Mouse (Mus musculus) midbrain, embryonic 13.5 days (tissue): ENCODE measurements at regions not wholly inside any gene's neighbourhood (a gene's known extent, or its start where the extent isn't known, plus 50 kb on each side); places are given as distances from the start of the nearest gene placed in this dataset.

ENCODE experiments used
- ATAC-seq: fragments of 200-750 bp; cut with Nextera tagmentation; 2 replicates; pipeline ENCODE4 v1.8.0; 2017; ENCODE audit warnings: mild to moderate bottlenecking, moderate TSS enrichment, moderate library complexity
- H3K27ac ChIP-seq: fragments of 300-500 bp; sonication (generic); 2 replicates; pipeline ENCODE4 v1.5.1; 2015; ENCODE audit warnings: inconsistent platforms, mild to moderate bottlenecking, moderate library complexity
- H3K27me3 ChIP-seq: fragments of 300-500 bp; sonication (generic); 2 replicates; pipeline ENCODE4 v1.6.1; 2015; ENCODE audit warnings: mild to moderate bottlenecking, inconsistent platforms
- H3K36me3 ChIP-seq: fragments of 300-500 bp; sonication (generic); 2 replicates; pipeline ENCODE4 v1.6.1; 2015; ENCODE audit warnings: mild to moderate bottlenecking, inconsistent platforms
- H3K4me1 ChIP-seq: fragments of 300-500 bp; sonication (generic); replicated peaks from 2 replicates; pipeline ENCODE4 v1.6.1; 2015; ENCODE audit warnings: inconsistent platforms
- H3K4me2 ChIP-seq: fragments of 300-500 bp; sonication (generic); replicated peaks from 2 replicates; pipeline ENCODE4 v1.6.1; 2015; ENCODE audit warnings: moderate library complexity, mild to moderate bottlenecking, inconsistent platforms
- H3K4me3 ChIP-seq: fragments of 300-500 bp; sonication (generic); replicated peaks from 2 replicates; pipeline ENCODE4 v1.5.1; 2015; ENCODE audit warnings: mild to moderate bottlenecking, inconsistent platforms
- H3K9ac ChIP-seq: fragments of 300-500 bp; sonication (generic); replicated peaks from 2 replicates; pipeline ENCODE4 v1.6.1; 2015; ENCODE audit warnings: mild to moderate bottlenecking, inconsistent platforms
- H3K9me3 ChIP-seq: fragments of 300-500 bp; sonication (generic); 2 replicates; pipeline ENCODE4 v1.6.1; 2016; ENCODE audit warnings: mild to moderate bottlenecking, inconsistent platforms
- WGBS: fragments of 180-500 bp; shearing (Covaris S2); methylation state at CpG from one replicate; pipeline ENCODE4 v1.1.7; 2015; 5-methylcytosine and 5-hydroxymethylcytosine counted together

DNA sequence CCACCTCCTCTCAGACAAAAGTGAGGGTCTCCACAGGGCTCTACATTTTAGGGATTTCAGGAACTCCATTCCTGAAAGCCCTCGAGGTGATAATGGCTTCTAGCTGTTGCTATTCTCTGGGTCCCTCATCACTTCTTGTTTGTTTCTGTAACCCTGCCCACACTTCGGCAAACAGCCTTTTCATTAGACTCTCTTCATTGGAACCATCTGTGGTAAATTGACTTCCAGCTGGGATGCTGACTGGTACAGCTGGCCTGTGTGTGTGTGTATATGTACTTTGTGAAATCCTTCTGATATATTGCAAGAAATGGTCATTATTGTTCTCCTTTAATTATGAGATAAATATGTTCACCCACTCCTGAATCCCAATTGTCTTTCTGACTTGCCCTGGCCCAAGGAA lies 50.3 kb downstream of the Gm10192 start:
- Histone ChIP-seq H3K27ac (no peak overlapping the region), H3K4me2 (no peak overlapping the region), H3K4me3 (no peak overlapping the region), H3K27me3 (no peaks in the 10 kb centered on the region), H3K36me3 (no peaks in the 10 kb centered on the region), H3K9ac (no peak overlapping the region), H3K9me3 (no peaks in the 10 kb centered on the region), H3K4me1 (no peaks in the 10 kb centered on the region)
- no peak for ATAC-seq
- 62% methylated on average over 2 of the region's 2 CpGs for WGBS

DNA sequence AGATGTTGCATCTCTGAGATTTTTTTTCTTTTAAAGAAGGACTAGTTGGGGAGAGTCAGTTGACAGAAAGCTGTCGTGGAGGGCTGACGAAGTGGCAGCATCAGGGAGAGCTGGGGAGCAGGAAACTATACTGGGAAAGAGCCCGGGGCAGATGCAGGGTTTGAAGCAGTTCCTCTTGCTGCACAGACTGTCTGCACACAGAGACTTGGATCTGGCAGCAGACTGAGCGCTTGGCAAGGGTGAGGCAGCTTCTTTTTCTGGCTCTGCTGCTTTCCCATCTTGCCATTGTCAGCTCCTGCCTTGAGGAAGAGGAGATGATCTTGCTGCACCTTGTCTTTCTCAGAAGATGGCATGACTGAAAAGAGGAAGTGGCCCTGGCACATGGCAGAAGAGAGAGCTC lies 55.2 kb downstream of the Gm10192 start:
- 66% methylated on average over 4 of the region's 4 CpGs for WGBS
- Histone ChIP-seq H3K36me3 (no peaks in the 10 kb centered on the region), H3K27me3 (no peaks in the 10 kb centered on the region), H3K4me1 (no peaks in the 10 kb centered on the region), H3K9me3 (no peaks in the 10 kb centered on the region), H3K4me2 (no peak overlapping the region), H3K9ac (no peak overlapping the region), H3K4me3 (no peak overlapping the region), H3K27ac (no peak overlapping the region)
- no peak for ATAC-seq

DNA sequence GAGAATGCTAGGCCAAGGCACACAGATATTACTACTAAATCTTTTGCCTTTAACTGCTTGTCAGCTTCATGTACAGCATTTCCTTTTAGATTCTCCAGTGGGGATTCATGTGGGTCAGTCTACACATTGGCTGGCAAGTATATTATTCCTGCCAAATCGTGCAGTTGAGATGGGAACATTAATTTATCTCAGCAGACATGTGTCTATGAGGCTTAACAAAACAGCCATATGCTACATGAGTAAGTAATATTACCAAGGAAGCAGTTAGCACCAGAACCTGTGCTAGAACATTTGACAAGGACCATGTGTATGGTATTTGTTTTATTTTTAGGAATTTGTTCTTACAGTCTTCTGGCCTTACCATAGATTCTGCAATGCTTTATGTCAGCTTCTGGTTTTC lies 59.1 kb downstream of the Gm10192 start:
- Histone ChIP-seq H3K36me3 (no peaks in the 10 kb centered on the region), H3K4me2 (no peak overlapping the region), H3K27ac (no peak overlapping the region), H3K27me3 (no peaks in the 10 kb centered on the region), H3K9ac (no peak overlapping the region), H3K4me1 (no peaks in the 10 kb centered on the region), H3K9me3 (no peaks in the 10 kb centered on the region), H3K4me3 (no peak overlapping the region)
- ATAC-seq, result no peak
- 77% methylated on average over 1 of the region's 1 CpGs for WGBS

DNA sequence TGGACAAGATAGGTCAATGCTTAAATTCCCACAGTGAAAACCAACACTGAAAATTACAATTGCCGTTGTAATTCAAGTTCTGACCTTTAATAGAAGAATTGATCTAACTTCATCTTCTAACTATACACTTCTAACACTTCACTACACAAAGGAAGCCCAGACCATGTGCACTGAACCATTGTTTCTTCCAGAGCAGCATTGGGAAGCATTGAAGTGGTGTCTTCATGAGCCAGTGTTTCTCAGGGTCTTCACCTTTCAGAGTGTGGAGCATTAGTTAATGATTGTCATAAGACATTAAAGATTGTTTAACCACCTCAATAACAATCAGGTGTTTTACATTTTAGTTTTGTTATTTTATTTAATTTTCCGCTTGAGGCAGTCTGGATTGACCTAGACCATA lies 61.0 kb downstream of the Gm10192 start:
- Histone ChIP-seq H3K4me2 (no peak overlapping the region), H3K9ac (no peak overlapping the region), H3K4me1 (no peaks in the 10 kb centered on the region), H3K4me3 (no peak overlapping the region), H3K27me3 (no peaks in the 10 kb centered on the region), H3K36me3 (no peaks in the 10 kb centered on the region), H3K9me3 (no peaks in the 10 kb centered on the region), H3K27ac (no peak overlapping the region)
- 93% methylated on average over 2 of the region's 2 CpGs for WGBS
- no peak for ATAC-seq

DNA sequence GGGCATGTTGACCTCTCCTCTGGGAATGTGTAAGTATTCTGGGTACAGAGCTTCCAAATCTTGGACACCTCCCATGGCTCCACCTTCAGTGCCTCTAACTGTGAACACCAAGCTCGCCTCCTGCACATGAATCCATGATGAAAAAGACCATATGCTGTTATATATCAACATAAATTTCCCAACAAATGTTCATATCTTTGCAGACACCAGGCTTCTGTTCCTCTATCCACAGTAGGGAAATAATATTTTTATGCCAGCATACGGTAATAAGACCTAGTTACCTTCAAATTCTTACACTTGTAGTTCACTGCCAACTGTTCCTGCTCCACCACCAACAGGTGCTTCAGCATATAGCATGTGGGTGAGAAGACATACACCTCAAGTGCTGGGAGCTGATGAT lies 63.5 kb downstream of the Gm10192 start:
- no peak for ATAC-seq
- Histone ChIP-seq H3K9ac (no peak overlapping the region), H3K4me3 (no peak overlapping the region), H3K27ac (no peak overlapping the region), H3K4me2 (no peak overlapping the region), H3K4me1 (no peaks in the 10 kb centered on the region), H3K9me3 (no peaks in the 10 kb centered on the region), H3K27me3 (no peaks in the 10 kb centered on the region), H3K36me3 (no peaks in the 10 kb centered on the region)
- 87% methylated on average over 2 of the region's 2 CpGs for WGBS

DNA sequence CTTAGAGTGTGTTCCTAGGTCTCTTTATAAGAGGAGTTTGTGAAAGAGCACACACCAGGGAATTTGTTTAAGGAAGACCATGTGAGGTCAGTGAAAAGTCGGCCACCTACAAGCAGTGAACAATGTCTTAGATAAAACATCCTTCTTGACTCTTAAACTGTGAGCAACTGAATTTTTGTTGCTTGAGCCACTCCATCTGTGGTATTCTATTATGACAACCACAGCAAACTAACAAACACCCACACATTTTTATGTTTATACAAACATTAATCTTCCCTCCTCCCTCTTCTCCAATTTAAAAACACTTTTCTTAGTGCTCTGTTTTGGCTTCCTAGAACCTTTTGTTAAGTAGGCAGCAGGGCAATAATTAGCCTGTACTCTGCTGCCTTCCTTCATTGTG lies 66.0 kb downstream of the Gm10192 start:
- no peak overlapping the region for H3K4me2 ChIP-seq
- 69% methylated on average over 1 of the region's 1 CpGs for whole genome bisulfite sequencing
- no peak overlapping the region for H3K9ac ChIP-seq
- no peaks in the 10 kb centered on the region for H3K36me3 ChIP-seq
- no peak overlapping the region for H3K4me3 ChIP-seq
- no peaks in the 10 kb centered on the region for H3K9me3 ChIP-seq
- no peaks in the 10 kb centered on the region for H3K4me1 ChIP-seq
- H3K27me3 ChIP-seq, result no peaks in the 10 kb centered on the region
- no peak for ATAC-seq
- H3K27ac ChIP-seq, result no peak overlapping the region

DNA sequence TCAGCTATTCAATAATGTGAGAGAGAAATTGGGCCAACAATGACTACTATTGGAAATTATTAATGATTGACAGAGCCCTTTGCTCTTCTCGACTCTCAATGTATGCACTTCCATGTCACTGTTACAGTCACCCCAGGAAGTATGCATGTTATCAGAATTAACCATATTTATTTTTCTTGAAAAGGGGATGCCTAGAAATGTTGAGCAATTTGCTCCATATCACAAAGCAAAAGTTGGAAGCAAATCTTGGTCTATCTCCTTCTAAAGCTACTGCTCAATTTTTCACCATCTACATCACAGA lies 80.3 kb downstream of the Gm10192 start:
- Histone ChIP-seq H3K9me3 (no peaks in the 10 kb centered on the region), H3K4me2 (no peak overlapping the region), H3K9ac (no peak overlapping the region), H3K4me3 (no peak overlapping the region), H3K4me1 (no peaks in the 10 kb centered on the region; the same call in 1 of the 2 replicates), H3K27ac (no peak overlapping the region), H3K27me3 (no peaks in the 10 kb centered on the region), H3K36me3 (no peaks in the 10 kb centered on the region)
- 67% methylated on average over 1 of the region's 1 CpGs for WGBS
- no peak for ATAC-seq

DNA sequence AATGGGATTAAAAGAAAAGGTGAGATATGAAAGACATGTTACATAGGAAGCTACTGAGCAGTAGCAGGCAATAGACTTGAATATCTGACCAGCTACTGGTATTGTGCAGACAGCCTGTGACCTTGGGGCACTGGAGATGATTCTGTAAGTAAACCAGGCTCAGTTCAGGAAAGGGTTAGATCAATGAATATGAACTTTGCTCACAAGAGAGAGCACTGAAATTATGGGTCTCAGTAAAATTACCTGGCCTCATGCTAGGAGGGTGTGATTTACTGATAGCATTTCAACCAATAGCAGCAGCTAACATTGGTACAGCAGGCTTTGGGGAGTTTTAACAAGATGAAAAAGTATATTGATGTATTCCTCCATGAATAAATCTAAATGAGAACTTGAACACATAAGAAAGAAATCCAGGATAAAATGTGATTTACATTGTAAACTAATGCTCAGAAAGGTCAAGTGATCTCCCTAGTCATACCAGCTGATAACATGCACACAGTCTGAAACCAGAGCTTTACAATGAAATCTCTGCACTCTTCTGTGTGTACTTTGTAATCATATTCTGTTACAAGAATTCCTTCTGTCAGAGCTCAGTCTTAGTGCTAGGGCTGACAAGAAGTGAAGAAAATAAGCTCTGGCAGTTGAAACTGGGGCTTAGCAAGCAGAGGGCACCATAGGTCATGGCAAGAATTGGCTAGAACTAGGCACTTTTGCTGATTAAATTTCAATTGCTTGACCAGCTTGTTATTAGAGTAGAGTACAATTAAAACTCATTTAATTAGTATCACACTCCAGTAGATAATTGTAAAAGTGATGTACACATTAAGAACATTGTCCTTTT lies 80.8 kb downstream of the Gm10192 start:
- H3K9me3 ChIP-seq, result no peaks in the 10 kb centered on the region
- H3K27ac ChIP-seq, result no peak overlapping the region
- no peak overlapping the region for H3K4me2 ChIP-seq
- H3K27me3 ChIP-seq, result no peaks in the 10 kb centered on the region
- H3K9ac ChIP-seq, result no peak overlapping the region
- no peaks in the 10 kb centered on the region; the same call in 1 of the 2 replicates for H3K4me1 ChIP-seq
- ATAC-seq, result no peak
- no peaks in the 10 kb centered on the region for H3K36me3 ChIP-seq
- no peak overlapping the region for H3K4me3 ChIP-seq

DNA sequence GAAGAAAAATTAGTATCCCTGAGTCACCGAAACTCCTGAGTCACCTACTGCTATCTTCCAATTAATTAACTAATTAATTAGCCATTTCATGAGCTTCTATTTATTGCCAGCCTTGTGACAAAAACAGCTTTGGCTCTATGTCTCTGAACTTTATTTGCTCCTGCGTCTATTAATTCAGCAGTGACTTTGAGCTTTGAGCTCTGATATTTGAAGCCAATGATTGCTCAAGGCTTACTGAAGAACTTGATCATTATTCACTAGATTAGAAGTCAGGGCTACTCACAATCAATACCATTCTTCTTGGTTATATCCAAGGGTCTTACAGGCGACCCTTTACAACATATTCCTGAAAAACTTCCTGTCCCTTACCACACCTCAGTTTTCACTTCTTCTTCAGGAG lies 83.2 kb downstream of the Gm10192 start:
- Histone ChIP-seq H3K9me3 (no peaks in the 10 kb centered on the region), H3K27me3 (no peaks in the 10 kb centered on the region), H3K9ac (no peak overlapping the region), H3K4me1 (no peaks in the 10 kb centered on the region; the same call in 1 of the 2 replicates), H3K36me3 (no peaks in the 10 kb centered on the region), H3K4me2 (no peak overlapping the region), H3K27ac (no peak overlapping the region), H3K4me3 (no peak overlapping the region)
- WGBS, result 82% methylated on average over 3 of the region's 3 CpGs
- no peak for ATAC-seq

DNA sequence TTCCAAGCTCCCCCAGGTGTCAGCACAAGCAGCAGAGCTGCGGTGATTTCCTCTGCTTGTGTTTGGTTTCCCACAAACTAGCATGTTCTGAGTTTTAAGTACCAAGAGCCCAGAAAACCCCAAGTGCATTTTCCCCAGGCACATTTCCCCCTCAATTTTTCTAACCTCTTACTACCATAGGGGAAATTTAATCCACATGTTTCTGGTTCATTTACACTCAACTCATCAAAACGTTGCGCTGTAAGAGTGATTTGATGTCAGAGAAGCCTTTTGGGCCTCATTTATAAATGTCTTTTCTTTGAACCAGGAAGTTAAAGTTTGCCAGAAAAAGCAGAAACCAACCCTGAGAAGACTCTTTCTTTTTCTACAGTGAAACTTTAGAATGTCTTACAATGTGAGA lies 89.4 kb downstream of the Gm10192 start:
- H3K4me1 ChIP-seq, result no peaks in the 10 kb centered on the region
- H3K9ac ChIP-seq, result no peak overlapping the region
- no peak overlapping the region for H3K4me2 ChIP-seq
- H3K4me3 ChIP-seq, result no peak overlapping the region
- H3K36me3 ChIP-seq, result no peaks in the 10 kb centered on the region
- ATAC-seq, result no peak
- no peaks in the 10 kb centered on the region for H3K27me3 ChIP-seq
- WGBS, result 89% methylated on average over 3 of the region's 3 CpGs
- no peak overlapping the region for H3K27ac ChIP-seq
- H3K9me3 ChIP-seq, result no peaks in the 10 kb centered on the region

DNA sequence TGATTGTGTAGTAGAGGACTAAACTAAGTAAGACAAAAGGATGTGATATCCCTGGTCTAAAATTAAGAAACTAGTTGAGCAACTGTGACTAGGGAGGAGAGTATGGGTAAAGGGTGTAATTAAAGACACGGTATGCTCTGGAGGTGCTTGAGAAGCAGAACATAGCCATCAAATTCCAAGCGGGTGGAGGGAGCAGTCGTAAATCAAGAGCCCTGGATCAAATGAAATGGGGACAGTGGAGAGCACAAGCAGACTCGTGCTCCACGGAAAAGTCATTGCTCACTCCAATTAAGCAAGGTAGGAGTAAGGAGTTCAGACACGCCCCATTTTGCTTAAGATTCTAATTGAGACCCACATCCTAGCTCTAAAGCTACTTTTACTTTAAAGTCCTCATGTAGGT lies 132.2 kb downstream of the Gm10192 start:
- 88% methylated on average over 6 of the region's 6 CpGs for WGBS
- no peaks in the 10 kb centered on the region for H3K4me1 ChIP-seq
- no peak overlapping the region for H3K27ac ChIP-seq
- H3K9ac ChIP-seq, result no peak overlapping the region
- no peak overlapping the region for H3K4me2 ChIP-seq
- H3K27me3 ChIP-seq, result no peaks in the 10 kb centered on the region
- H3K4me3 ChIP-seq, result no peak overlapping the region
- ATAC-seq, result no peak
- H3K36me3 ChIP-seq, result no peaks in the 10 kb centered on the region
- H3K9me3 ChIP-seq, result no peaks in the 10 kb centered on the region

DNA sequence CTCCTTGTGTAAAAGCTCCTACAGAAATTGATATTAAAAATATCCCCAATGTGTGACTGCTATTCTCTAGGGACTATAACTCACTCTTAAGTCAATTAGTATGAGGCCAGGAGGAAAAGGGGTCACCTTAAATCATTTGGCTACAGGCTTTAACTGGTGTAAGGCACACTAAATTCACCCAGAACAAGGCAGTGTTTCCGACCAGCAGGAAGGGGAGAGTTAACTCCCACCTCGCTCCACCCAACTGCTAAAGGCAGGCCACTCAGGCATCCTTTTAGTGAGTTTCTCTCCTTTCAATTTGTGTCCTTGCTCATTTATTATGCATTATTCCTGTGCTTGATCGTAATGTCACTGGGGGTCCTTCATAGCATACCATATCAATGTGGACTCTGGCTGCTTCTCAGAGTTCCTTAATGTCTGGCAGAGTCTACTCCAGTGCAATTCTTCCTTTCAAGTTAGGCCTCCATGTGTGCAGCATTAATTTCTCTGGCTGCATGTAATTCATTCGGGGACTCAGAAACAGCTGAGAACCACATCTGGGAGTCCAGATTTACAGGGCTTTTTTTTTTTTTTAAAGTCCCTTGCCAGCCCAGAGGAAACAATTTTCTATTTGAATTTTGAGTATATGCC lies 133.8 kb downstream of the Gm10192 start:
- no peak overlapping the region for H3K9ac ChIP-seq
- no peaks in the 10 kb centered on the region for H3K9me3 ChIP-seq
- H3K4me3 ChIP-seq, result no peak overlapping the region
- ATAC-seq, result peak; percentile 71
- H3K27ac ChIP-seq, result no peak overlapping the region
- no peaks in the 10 kb centered on the region for H3K27me3 ChIP-seq
- no peak overlapping the region for H3K4me2 ChIP-seq
- no peaks in the 10 kb centered on the region for H3K4me1 ChIP-seq
- 59% methylated on average over 4 of the region's 4 CpGs for WGBS
- no peaks in the 10 kb centered on the region for H3K36me3 ChIP-seq
